Comparison of ENCODE assay signal across 8 mouse cellular contexts in genomic region chr17:28079618-28080017, GRCm38 (mm10). TPM values are rescaled to one million over a fixed set of nuclear protein-coding genes. Genes with fewer than 3 reads are reported as not detected.
A peak's percentile ranks its signal among the peaks of the same experiment; 100 is the strongest.
DNase-seq lines count a peak whose midpoint lies in the region; ATAC-seq lines count a peak whose summit lies in the region.

No protein-coding gene starts in this region.

- peak; percentile 72 to 89 for DNase-seq in cerebellum, postnatal 4 days (ENCODE audit: low spot score in 2 of 2)
- peak; percentile 86 for DNase-seq in gastrocnemius, postnatal 10 days
- DNase-seq in induced T-regulatory cell, adult 2 months (ENCODE audit: low read depth) = peak; percentile 95
- peak; percentile 86 to 91 for DNase-seq in left cerebral cortex, postnatal 14 days (ENCODE audit: low spot score in 2 of 2)
- DNase-seq in right cerebral cortex, postnatal 14 days = peak; percentile 94
- peak; percentile 85 for DNase-seq in urinary bladder, postnatal 25 days (ENCODE audit: low spot score)

- intact Hi-C loops in left cerebral cortex, postnatal 14 days (cut with DNase I) = loop anchor here (2.0 to 5.0 kb wide), 2 partner anchors 87 to 171 kb away; partner anchors contain the start of genes Anks1 and Taf11

- ATAC-seq in activated CD4-positive, CD25-positive, alpha-beta regulatory T cell, adult 4 months = peak; percentile 65
- ATAC-seq in megakaryocyte-erythroid progenitor cell, adult 5-6 weeks (replicated peaks; ENCODE audit: low FRiP score, low TSS enrichment, poor library complexity, severe bottlenecking) = 0 out of 2 replicates have a peak, but pooled peaks have one; percentile 56

RNA-seq across cellular contexts. Expression of gene Tcp11, which starts 0.8 kb away (rescaled TPM):
- polyA plus RNA-seq in activated CD4-positive, CD25-positive, alpha-beta regulatory T cell, adult 4 months (2017; shearing (Covaris generic)) = 1 to 10 TPM; 1.0 to 1.6 TPM
- not detected for total RNA-seq in gastrocnemius, postnatal 10 days (2021)
- 1 to 10 TPM; 1.3 to 1.6 TPM for total RNA-seq in left cerebral cortex, postnatal 14 days (2021)
- 2.2 TPM in 1 of 2 replicates, not detected in the other for total RNA-seq in megakaryocyte-erythroid progenitor cell, adult 5-6 weeks (2014; fragmentation: Nextera tagmentation)
- 0.09 and 0.50 TPM in 2 replicates for total RNA-seq in megakaryocyte-erythroid progenitor cell, adult 5-6 weeks (2017)

Comparison
In these comparisons a context has a peak if more than half of its experiments do, and no peak if none do; other contexts are left out.
1. Peak in every context shown above with its lines: DNase-seq and ATAC-seq.